Mouse (Mus musculus) MEL-GATA-1-ER (cell line): ENCODE results near the gene Ugt1a10.
A peak's percentile ranks its signal among the peaks of the same experiment; 100 is the strongest.

Experiments used
- DNase-seq: peaks from one replicate; pipeline ENCODE4 v3.0.0-alpha.2; 2012; ENCODE audit warnings: low read depth; ENCODE audit errors: extremely low read depth

Ugt1a10 gene

GRCm38 (mm10) chr1:88253106-88253505 lies 197.9 kb downstream of the Ugt1a10 start:
- DNase-seq = no peak

GRCm38 (mm10) chr1:88253540-88253939 lies 198.4 kb downstream of the Ugt1a10 start:
- no peak for DNase-seq

GRCm38 (mm10) chr1:88254793-88255465 lies 199.7 kb downstream of the Ugt1a10 start:
- no peak for DNase-seq

GRCm38 (mm10) chr1:88255466-88255857 lies 200.3 kb downstream of the Ugt1a10 start:
- no peak for DNase-seq

- DNase-seq = no peak
These were observed 201.0 kb downstream of the Ugt1a10 start for GRCm38 (mm10) chr1:88255989-88256754.

- no peak for DNase-seq
These were observed 201.9 kb downstream of the Ugt1a10 start for GRCm38 (mm10) chr1:88256886-88257663.

GRCm38 (mm10) chr1:88257681-88258080 lies 202.5 kb downstream of the Ugt1a10 start:
- DNase-seq = no peak

GRCm38 (mm10) chr1:88258361-88258760 lies 203.2 kb downstream of the Ugt1a10 start:
- no peak for DNase-seq

- DNase-seq = no peak
These were observed 203.9 kb downstream of the Ugt1a10 start for GRCm38 (mm10) chr1:88258881-88259642.

- no peak for DNase-seq
These were observed 204.4 kb downstream of the Ugt1a10 start for GRCm38 (mm10) chr1:88259643-88260024.

GRCm38 (mm10) chr1:88260114-88260513 lies 204.9 kb downstream of the Ugt1a10 start:
- DNase-seq = no peak

GRCm38 (mm10) chr1:88260604-88261377 lies 205.6 kb downstream of the Ugt1a10 start:
- no peak for DNase-seq

GRCm38 (mm10) chr1:88261706-88262105 lies 206.5 kb downstream of the Ugt1a10 start:
- no peak for DNase-seq

- peak; percentile 58 for DNase-seq
These were observed 207.1 kb downstream of the Ugt1a10 start for GRCm38 (mm10) chr1:88262255-88262654.

- no peak for DNase-seq
These were observed 207.8 kb downstream of the Ugt1a10 start for GRCm38 (mm10) chr1:88262961-88263360.

GRCm38 (mm10) chr1:88263778-88264177 lies 208.6 kb downstream of the Ugt1a10 start:
- DNase-seq = no peak

GRCm38 (mm10) chr1:88264237-88264868 lies 209.2 kb downstream of the Ugt1a10 start:
- DNase-seq = no peak

GRCm38 (mm10) chr1:88264869-88265240 lies 209.7 kb downstream of the Ugt1a10 start:
- DNase-seq = no peak

- DNase-seq = no peak
These were observed 210.9 kb downstream of the Ugt1a10 start for GRCm38 (mm10) chr1:88266123-88266522.

- no peak for DNase-seq
These were observed 212.3 kb downstream of the Ugt1a10 start for GRCm38 (mm10) chr1:88267489-88267888.
